Mouse (Mus musculus) testis, adult 2 months (tissue): Measurements from ENCODE around the gene Gm17334.

ENCODE experiments used
- CTCF ChIP-seq: fragments of 200-500 bp; IDR thresholded peaks from 2 replicates; pipeline ENCODE4 v1.5.1; 2012; ENCODE audit warnings: low read depth, mild to moderate bottlenecking, inconsistent platforms, low read length, moderate library complexity; ENCODE audit not compliant: control insufficient read depth, insufficient read depth, insufficient replicate concordance
- POLR2A ChIP-seq: fragments of 200-500 bp; IDR thresholded peaks from 2 replicates; pipeline ENCODE4 v1.6.1; 2012; ENCODE audit warnings: low read depth, mild to moderate bottlenecking, inconsistent platforms, low read length, moderate library complexity; ENCODE audit not compliant: control insufficient read depth

- TF ChIP-seq CTCF, result no peak
- no peak for TF ChIP-seq POLR2A
Measured at GRCm38 (mm10) chr11:53783288-53783687, 10.3 kb upstream of the Gm17334 start.
